Mouse (Mus musculus) liver, embryonic 14.5 days (tissue): ENCODE data around the gene Atp1a4.

Source experiments
- CTCF ChIP-seq: IDR thresholded peaks from 2 replicates; pipeline ENCODE4 v1.5.1; 2016; ENCODE audit warnings: antibody characterized with exemption, low read depth, control low read depth
- EP300 ChIP-seq: IDR thresholded peaks from 2 replicates; pipeline ENCODE4 v1.6.1; 2016; ENCODE audit warnings: antibody characterized with exemption, low read depth

GRCm38 (mm10) chr1:172179102-172179501 lies 79.1 kb downstream of the Atp1a4 start:
- TF ChIP-seq EP300 (no peak), CTCF (no peak)
